Mouse (Mus musculus) liver, postnatal 0 days (tissue): Measurements from ENCODE around the gene Fkbp15.

Experiments
- CTCF ChIP-seq: sonication (generic); IDR thresholded peaks from 2 replicates; pipeline ENCODE4 v1.5.1; 2016; ENCODE audit warnings: antibody characterized with exemption, low read depth
- EP300 ChIP-seq: IDR thresholded peaks from 2 replicates; pipeline ENCODE4 v1.6.1; 2016; ENCODE audit warnings: antibody characterized with exemption, low read depth, mild to moderate bottlenecking

DNA sequence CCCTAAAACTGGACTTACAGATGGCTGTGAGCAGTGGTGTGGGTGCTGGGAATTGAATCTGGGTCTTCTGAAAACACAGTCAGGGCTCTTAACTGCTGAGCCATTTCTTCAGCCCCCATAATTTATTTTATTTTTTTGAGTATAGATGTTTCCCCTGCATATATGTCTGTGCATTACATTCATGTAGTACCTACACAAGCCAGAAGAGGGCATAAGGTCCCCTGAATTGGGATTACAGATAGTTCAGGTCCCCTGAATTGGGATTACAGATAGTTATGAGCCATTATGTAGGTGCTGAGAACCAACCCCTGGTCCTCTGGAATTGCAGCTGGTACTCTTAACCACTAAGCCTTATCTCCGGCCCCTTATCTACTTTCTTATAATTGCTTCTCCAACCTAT, 16.3 kb downstream of the Fkbp15 start:
- TF ChIP-seq CTCF, result peak; percentile 62
- no peak for TF ChIP-seq EP300
